Mouse (Mus musculus): ENCODE measurements around the gene Rnf224. TPM values are rescaled to one million over a fixed set of nuclear protein-coding genes. Genes with fewer than 3 reads are reported as not detected.

Rnf224 gene
- polyA plus RNA-seq, 1 experiment from 2014 or later, result not detected

DNA sequence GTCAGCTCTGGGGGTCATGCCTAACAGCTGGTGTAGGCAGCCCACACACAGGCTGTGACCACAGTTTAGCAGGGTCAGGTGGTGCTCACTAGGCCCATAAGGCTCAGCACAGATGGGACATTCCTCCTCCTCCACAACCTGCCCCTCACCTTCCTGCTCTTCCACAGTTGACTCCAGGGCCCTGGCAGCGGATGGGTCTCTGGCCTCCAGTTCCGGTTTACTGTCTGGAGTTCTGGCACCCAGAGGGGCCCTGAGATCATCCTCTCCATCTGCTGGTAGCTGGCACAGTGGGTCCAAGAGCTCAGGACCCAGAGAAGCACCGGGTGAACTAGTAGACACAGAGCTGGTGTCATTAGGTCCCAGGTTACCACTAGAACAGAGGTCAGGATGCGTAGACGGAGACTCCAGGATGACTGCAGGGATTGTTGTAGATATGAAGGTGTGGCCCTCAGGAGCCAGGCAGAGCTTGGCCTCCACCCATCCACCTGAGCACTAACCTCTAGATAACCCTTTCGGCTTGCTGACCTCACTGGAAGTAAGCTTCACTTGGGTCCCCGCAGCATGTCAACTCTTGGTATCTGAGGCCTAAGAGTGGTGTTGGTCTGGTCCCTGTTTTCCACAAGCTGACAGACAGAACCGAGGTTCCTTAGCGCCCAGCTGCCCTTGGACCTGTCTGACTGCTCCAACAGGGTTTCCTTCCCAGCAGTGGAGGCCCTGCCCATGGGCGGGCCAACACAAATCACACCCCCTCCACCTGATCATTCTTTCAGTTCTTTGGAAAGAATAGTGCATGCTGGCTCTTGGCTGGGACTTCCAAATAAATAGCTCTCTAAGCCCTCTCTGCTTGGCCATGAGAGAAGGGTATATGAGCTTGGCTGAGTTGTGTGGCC, 9.8 kb upstream of the Rnf224 start, which contains the start of gene AL732309.1:
TSS of gene AL732309.1 (minus strand) at position 681 of the 890 bp plus-strand sequence.
- Histone ChIP-seq H3K27me3 (replicated peaks; ENCODE audit: low read depth, poor library complexity, severe bottlenecking) (peaks cover 29% of the 10 kb centered on the region), H3K27ac (replicated peaks) (no peak within 1 kb of the TSS), H3K9me3 (no peaks in the 10 kb centered on the region), H3K4me1 (peaks cover 19% of the 10 kb centered on the region), H3K4me3 (no peak within 1 kb of the TSS), H3K36me3 (replicated peaks) (peaks cover 67% of the 10 kb centered on the region)
- DNase-seq (ENCODE audit: low spot score), result no peak
- WGBS, result 86% methylated on average over 10 of the region's 10 CpGs

GRCm38 (mm10) chr2:25244144-25244543, 7.6 kb upstream of the Rnf224 start:
- Histone ChIP-seq H3K4me3 (no peak overlapping the region), H3K9me3 (no peaks in the 10 kb centered on the region), H3K27ac (replicated peaks) (no peak overlapping the region), H3K36me3 (replicated peaks) (peaks cover 44% of the 10 kb centered on the region), H3K4me1 (peaks cover 33% of the 10 kb centered on the region), H3K27me3 (replicated peaks; ENCODE audit: low read depth, poor library complexity, severe bottlenecking) (peaks cover 44% of the 10 kb centered on the region)
- 90% methylated on average over 4 of the region's 4 CpGs for WGBS
- no peak for DNase-seq (ENCODE audit: low spot score)

GRCm38 (mm10) chr2:25243342-25243741, 6.8 kb upstream of the Rnf224 start:
- WGBS, result 78% methylated on average over 8 of the region's 8 CpGs
- H3K9me3 ChIP-seq, result no peaks in the 10 kb centered on the region
- no peak for DNase-seq (ENCODE audit: low spot score)
- H3K4me1 ChIP-seq, result peaks cover 33% of the 10 kb centered on the region
- H3K4me3 ChIP-seq, result peak overlapping the region; percentile 69; the same call in 1 of the 2 replicates
- peaks cover 36% of the 10 kb centered on the region for H3K36me3 ChIP-seq (replicated peaks)
- no peak overlapping the region for H3K27ac ChIP-seq (replicated peaks)
- peaks cover 48% of the 10 kb centered on the region for H3K27me3 ChIP-seq (replicated peaks; ENCODE audit: low read depth, poor library complexity, severe bottlenecking)

DNA sequence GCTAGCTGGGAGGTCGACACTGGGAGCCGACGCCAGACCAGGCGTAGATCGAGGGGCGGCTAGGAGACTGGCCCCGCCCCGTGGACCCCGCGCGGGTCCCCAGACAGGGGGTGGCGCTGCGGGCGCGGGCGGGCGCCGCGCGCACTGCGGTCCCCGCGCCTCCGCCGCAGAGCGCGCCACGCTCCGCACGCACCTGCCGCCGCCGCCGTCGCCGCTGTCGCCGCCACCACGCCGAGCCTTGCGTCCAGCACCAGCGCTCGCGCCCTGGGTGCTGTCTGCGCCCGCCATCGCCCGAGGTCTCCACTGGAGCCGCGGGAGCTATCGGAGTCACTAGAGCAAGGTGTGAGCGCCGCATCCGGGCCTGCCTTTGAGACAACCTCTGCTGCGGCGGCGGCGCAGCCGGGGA, 5.5 kb upstream of the Rnf224 start, which contains the start of the genes Rnf208 and Cysrt1:
TSS of gene Rnf208 (plus strand) at position 155 of the 406 bp plus-strand sequence.
TSS of gene Cysrt1 (minus strand) at position 352 of the 406 bp plus-strand sequence.
- Histone ChIP-seq H3K4me3 (peak within 1 kb of the TSS; percentile 69), H3K27ac (replicated peaks) (peak within 1 kb of the TSS; percentile 72), H3K27me3 (replicated peaks; ENCODE audit: low read depth, poor library complexity, severe bottlenecking) (peaks cover 48% of the 10 kb centered on the region), H3K4me1 (peaks cover 33% of the 10 kb centered on the region), H3K36me3 (replicated peaks) (peaks cover 23% of the 10 kb centered on the region), H3K9me3 (no peaks in the 10 kb centered on the region)
- WGBS, result 1% methylated on average over 59 of the region's 59 CpGs
- DNase-seq (ENCODE audit: low spot score), result peak; percentile 49

DNA sequence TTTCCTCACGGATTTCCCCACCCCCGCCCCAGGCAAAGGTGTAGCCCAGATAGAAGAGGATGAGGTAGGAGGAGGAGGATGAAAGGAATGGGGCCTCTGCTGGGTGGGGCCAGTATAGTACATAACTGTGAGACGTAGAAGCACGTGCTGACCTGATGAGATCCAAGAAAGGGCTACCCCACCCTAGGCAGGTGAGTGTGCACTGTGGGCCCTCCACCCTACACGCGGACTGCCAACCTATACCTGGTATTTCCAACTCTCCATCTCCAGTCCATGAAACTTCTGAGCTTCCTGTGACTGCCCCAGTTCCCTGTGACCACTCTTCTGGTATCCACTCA, 4.8 kb upstream of the Rnf224 start:
- no peak for DNase-seq (ENCODE audit: low spot score)
- Histone ChIP-seq H3K27ac (replicated peaks) (no peak overlapping the region; the same call in 1 of the 2 replicates), H3K4me3 (peak overlapping the region; percentile 69), H3K9me3 (no peaks in the 10 kb centered on the region), H3K27me3 (replicated peaks; ENCODE audit: low read depth, poor library complexity, severe bottlenecking) (peaks cover 48% of the 10 kb centered on the region), H3K36me3 (replicated peaks) (peaks cover 16% of the 10 kb centered on the region), H3K4me1 (peaks cover 36% of the 10 kb centered on the region)
- 19% methylated on average over 6 of the region's 6 CpGs for WGBS

GRCm38 (mm10) chr2:25240723-25241437, 4.3 kb upstream of the Rnf224 start:
- H3K36me3 ChIP-seq (replicated peaks), result peaks cover 11% of the 10 kb centered on the region
- peak overlapping the region; percentile 69 for H3K4me3 ChIP-seq
- peaks cover 38% of the 10 kb centered on the region for H3K4me1 ChIP-seq
- peak; percentile 81 for DNase-seq (ENCODE audit: low spot score)
- H3K9me3 ChIP-seq, result no peaks in the 10 kb centered on the region
- 1% methylated on average over 29 of the region's 29 CpGs for WGBS
- peak overlapping the region; percentile 70; the same call in 1 of the 2 replicates for H3K27ac ChIP-seq (replicated peaks)
- H3K27me3 ChIP-seq (replicated peaks; ENCODE audit: low read depth, poor library complexity, severe bottlenecking), result peaks cover 48% of the 10 kb centered on the region

DNA sequence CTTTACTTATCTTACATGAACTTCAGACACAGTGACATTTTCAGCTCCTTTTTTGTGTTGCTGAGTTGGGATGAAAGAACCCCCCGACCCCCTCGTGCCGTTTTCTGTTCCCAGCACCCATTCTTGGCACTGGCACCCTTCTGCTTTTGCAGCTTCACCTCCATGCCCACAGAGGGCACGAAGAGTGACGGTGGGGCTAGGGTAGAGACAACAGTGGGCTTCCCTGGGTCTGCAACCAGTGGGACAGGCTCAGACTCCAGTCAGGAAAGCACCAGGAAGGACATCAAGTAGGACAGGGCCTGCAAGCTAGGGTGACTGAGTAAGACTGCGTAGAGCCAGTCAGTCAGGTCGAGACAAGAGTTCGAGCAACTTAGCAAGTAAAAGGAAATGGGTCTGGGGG, 3.7 kb upstream of the Rnf224 start:
- peaks cover 38% of the 10 kb centered on the region for H3K4me1 ChIP-seq
- H3K4me3 ChIP-seq, result peak overlapping the region; percentile 69
- no peaks in the 10 kb centered on the region for H3K9me3 ChIP-seq
- H3K36me3 ChIP-seq (replicated peaks), result peaks cover 5% of the 10 kb centered on the region; the same call in 1 of the 2 replicates
- peak overlapping the region; percentile 70; the same call in 1 of the 2 replicates for H3K27ac ChIP-seq (replicated peaks)
- peaks cover 48% of the 10 kb centered on the region for H3K27me3 ChIP-seq (replicated peaks; ENCODE audit: low read depth, poor library complexity, severe bottlenecking)
- no peak for DNase-seq (ENCODE audit: low spot score)
- 48% methylated on average over 8 of the region's 8 CpGs for WGBS

DNA sequence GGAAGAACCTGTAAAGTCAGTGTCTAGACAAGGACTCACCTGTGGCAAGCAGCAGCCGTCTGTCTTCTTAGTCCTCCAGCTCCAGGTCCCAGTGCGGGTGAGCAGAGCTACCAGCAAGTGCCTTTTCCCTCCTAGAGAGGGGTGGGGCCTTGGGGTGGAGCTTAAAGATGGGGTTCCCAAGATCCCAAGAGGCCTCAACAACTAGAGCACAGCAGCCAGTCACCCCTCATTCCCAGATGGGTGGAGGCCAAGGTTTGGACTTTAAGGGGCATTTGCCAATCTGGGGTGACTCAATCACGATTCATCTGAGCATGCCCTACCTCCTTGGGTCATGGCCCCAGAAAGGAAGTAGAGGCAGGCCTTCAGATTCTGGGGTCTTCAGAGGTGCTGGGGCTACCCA, 3.2 kb upstream of the Rnf224 start:
- peaks cover 38% of the 10 kb centered on the region for H3K4me1 ChIP-seq
- WGBS, result 86% methylated on average over 3 of the region's 3 CpGs
- no peaks in the 10 kb centered on the region for H3K9me3 ChIP-seq
- DNase-seq (ENCODE audit: low spot score), result no peak
- H3K27ac ChIP-seq (replicated peaks), result no peak overlapping the region
- H3K4me3 ChIP-seq, result peak overlapping the region; percentile 1; the same call in 1 of the 2 replicates
- H3K27me3 ChIP-seq (replicated peaks; ENCODE audit: low read depth, poor library complexity, severe bottlenecking), result peaks cover 49% of the 10 kb centered on the region
- 0 out of 2 replicates have a peak, but pooled peaks cover under 1% of the 10 kb centered on the region for H3K36me3 ChIP-seq (replicated peaks)

DNA sequence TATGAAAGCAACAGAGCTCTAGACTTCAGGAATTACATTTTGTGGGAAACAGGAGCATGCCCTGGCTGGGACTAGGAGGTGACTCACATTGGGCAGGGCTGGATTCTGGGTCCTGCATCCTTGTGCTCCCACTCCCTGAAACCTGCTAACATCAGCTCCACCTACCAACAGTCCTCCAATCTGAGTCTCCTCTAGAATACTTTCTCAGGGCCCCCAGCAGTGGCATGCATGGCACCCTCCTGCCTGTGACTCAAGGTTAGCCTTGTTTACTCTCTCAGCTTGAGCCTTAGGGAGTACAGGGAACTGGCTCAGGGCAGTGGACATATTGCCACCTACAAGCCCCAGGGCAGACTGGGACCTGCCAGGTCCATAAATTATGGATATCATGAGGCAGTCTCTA, 1.5 kb upstream of the Rnf224 start:
- H3K27me3 ChIP-seq (replicated peaks; ENCODE audit: low read depth, poor library complexity, severe bottlenecking), result peaks cover 42% of the 10 kb centered on the region
- H3K36me3 ChIP-seq (replicated peaks), result no peaks in the 10 kb centered on the region
- peaks cover 35% of the 10 kb centered on the region for H3K4me1 ChIP-seq
- H3K9me3 ChIP-seq, result no peaks in the 10 kb centered on the region
- H3K4me3 ChIP-seq, result no peak overlapping the region
- H3K27ac ChIP-seq (replicated peaks), result no peak overlapping the region
- DNase-seq (ENCODE audit: low spot score), result no peak

DNA sequence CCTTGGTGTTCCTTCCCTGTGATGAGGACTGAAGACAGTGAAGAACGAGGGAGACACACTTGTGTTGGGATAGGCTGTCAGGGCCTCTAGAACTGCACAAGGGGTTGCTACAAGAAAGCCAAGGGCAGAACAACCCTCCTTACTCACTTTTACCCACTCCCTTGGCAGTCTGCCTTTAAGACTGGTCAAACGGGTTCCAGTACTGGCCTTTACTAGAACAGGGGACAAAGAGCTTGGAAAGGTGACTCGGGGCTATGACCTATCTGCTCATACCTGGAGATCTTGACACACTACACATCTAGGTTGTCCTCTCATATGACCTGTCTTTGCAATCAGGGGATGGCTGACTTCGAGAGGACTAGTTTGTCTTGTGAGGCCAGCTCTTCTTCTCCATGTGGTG, 935 bp upstream of the Rnf224 start:
- peaks cover 29% of the 10 kb centered on the region for H3K4me1 ChIP-seq
- H3K4me3 ChIP-seq, result no peak overlapping the region
- no peaks in the 10 kb centered on the region for H3K9me3 ChIP-seq
- no peak overlapping the region for H3K27ac ChIP-seq (replicated peaks)
- no peaks in the 10 kb centered on the region for H3K36me3 ChIP-seq (replicated peaks)
- 67% methylated on average over 4 of the region's 4 CpGs for WGBS
- DNase-seq (ENCODE audit: low spot score), result no peak
- peaks cover 36% of the 10 kb centered on the region for H3K27me3 ChIP-seq (replicated peaks; ENCODE audit: low read depth, poor library complexity, severe bottlenecking)

GRCm38 (mm10) chr2:25234551-25235220, 1.9 kb downstream of the Rnf224 start:
- 73% methylated on average over 5 of the region's 5 CpGs for WGBS
- H3K36me3 ChIP-seq (replicated peaks), result no peaks in the 10 kb centered on the region
- no peak overlapping the region for H3K27ac ChIP-seq (replicated peaks)
- no peaks in the 10 kb centered on the region for H3K9me3 ChIP-seq
- no peak for DNase-seq (ENCODE audit: low spot score)
- H3K27me3 ChIP-seq (replicated peaks; ENCODE audit: low read depth, poor library complexity, severe bottlenecking), result peaks cover 39% of the 10 kb centered on the region
- H3K4me3 ChIP-seq, result no peak overlapping the region
- H3K4me1 ChIP-seq, result peaks cover 5% of the 10 kb centered on the region; the same call in 1 of the 2 replicates

DNA sequence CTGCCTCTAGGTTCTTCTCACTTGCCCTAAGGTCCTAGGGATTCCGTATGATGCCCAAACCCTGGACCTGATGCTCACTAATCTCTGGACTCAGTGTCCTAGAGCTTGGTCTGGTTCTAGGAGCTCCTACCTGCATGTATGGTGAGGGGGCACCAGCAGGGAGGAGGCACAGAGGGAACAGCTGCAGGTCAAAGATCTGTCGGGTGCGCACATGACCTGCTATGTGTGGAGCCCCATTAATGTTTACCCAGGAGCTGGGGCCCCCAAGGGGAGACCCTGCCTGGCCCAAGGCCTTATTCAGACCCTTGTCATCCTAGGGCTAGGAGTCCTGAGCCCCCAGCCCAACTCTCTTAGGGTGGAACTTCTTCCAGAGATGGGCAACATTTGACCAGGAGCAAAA, 2.5 kb downstream of the Rnf224 start, which contains the start of gene Slc34a3:
TSS of gene Slc34a3 (minus strand) at position 315 of the 400 bp plus-strand sequence.
- Histone ChIP-seq H3K9me3 (no peaks in the 10 kb centered on the region), H3K27ac (replicated peaks) (no peak within 1 kb of the TSS), H3K27me3 (replicated peaks; ENCODE audit: low read depth, poor library complexity, severe bottlenecking) (peaks cover 35% of the 10 kb centered on the region), H3K4me1 (peaks cover 6% of the 10 kb centered on the region), H3K4me3 (no peak within 1 kb of the TSS), H3K36me3 (replicated peaks) (no peaks in the 10 kb centered on the region)
- no peak for DNase-seq (ENCODE audit: low spot score)
- WGBS, result 86% methylated on average over 3 of the region's 3 CpGs

All from embryonic facial prominence, embryonic 10.5 days (tissue).